Mouse (Mus musculus): ENCODE measurements around the gene Commd4.
"Not testable (repeated sequence)": the region's sequence is repeated elsewhere in the genome, so short reads cannot be mapped to it uniquely, and the experiment has no call there.

The Commd4 gene

GRCm38 (mm10) chr9:57158013-57158470 is at the start of gene Commd4:
Gene Commd4, minus strand, starts transcription at chr9:57158331.
- peak; percentile 92 for DNase-seq (ENCODE audit: low read depth, low spot score)
- Histone ChIP-seq H3K27me3 (ENCODE audit: control insufficient read depth, insufficient read depth, low read length, poor library complexity, severe bottlenecking) (no peaks in the 10 kb centered on the region), H3K36me3 (ENCODE audit: control insufficient read depth, insufficient read depth, low read length, poor library complexity, severe bottlenecking) (peaks cover 3% of the 10 kb centered on the region; the same call in 1 of the 2 replicates)

- no peak for DNase-seq (ENCODE audit: low read depth, low spot score)
- H3K27me3 ChIP-seq (ENCODE audit: control insufficient read depth, insufficient read depth, low read length, poor library complexity, severe bottlenecking), result no peaks in the 10 kb centered on the region
These were observed 48.8 kb upstream of the Commd4 start for GRCm38 (mm10) chr9:57206896-57207295.

GRCm38 (mm10) chr9:57203571-57203970 is 45.4 kb upstream of the Commd4 start:
- DNase-seq (ENCODE audit: low read depth, low spot score); H3K36me3 ChIP-seq (ENCODE audit: control insufficient read depth, insufficient read depth, low read length, poor library complexity, severe bottlenecking); H3K27me3 ChIP-seq (ENCODE audit: control insufficient read depth, insufficient read depth, low read length, poor library complexity, severe bottlenecking): not testable (repeated sequence)

More at GRCm38 (mm10) chr9:57206896-57207295, 48.8 kb upstream of the Commd4 start:
- H3K36me3 ChIP-seq (ENCODE audit: control insufficient read depth, insufficient read depth, low read length, poor library complexity, severe bottlenecking), result no peaks in the 10 kb centered on the region

GRCm38 (mm10) chr9:57202981-57203380 is 44.9 kb upstream of the Commd4 start:
- no peaks in the 10 kb centered on the region for H3K27me3 ChIP-seq (ENCODE audit: control insufficient read depth, insufficient read depth, low read length, poor library complexity, severe bottlenecking)
- H3K36me3 ChIP-seq (ENCODE audit: control insufficient read depth, insufficient read depth, low read length, poor library complexity, severe bottlenecking), result no peaks in the 10 kb centered on the region
- DNase-seq (ENCODE audit: low read depth, low spot score), result no peak

GRCm38 (mm10) chr9:57197414-57197813 is 39.3 kb upstream of the Commd4 start:
- Histone ChIP-seq H3K36me3 (ENCODE audit: control insufficient read depth, insufficient read depth, low read length, poor library complexity, severe bottlenecking) (no peaks in the 10 kb centered on the region), H3K27me3 (ENCODE audit: control insufficient read depth, insufficient read depth, low read length, poor library complexity, severe bottlenecking) (no peaks in the 10 kb centered on the region)
- no peak for DNase-seq (ENCODE audit: low read depth, low spot score)

GRCm38 (mm10) chr9:57196708-57197107 is 38.6 kb upstream of the Commd4 start:
- no peaks in the 10 kb centered on the region for H3K36me3 ChIP-seq (ENCODE audit: control insufficient read depth, insufficient read depth, low read length, poor library complexity, severe bottlenecking)
- no peak for DNase-seq (ENCODE audit: low read depth, low spot score)
- no peaks in the 10 kb centered on the region for H3K27me3 ChIP-seq (ENCODE audit: control insufficient read depth, insufficient read depth, low read length, poor library complexity, severe bottlenecking)

- no peak for DNase-seq (ENCODE audit: low read depth, low spot score)
- Histone ChIP-seq H3K27me3 (ENCODE audit: control insufficient read depth, insufficient read depth, low read length, poor library complexity, severe bottlenecking) (no peaks in the 10 kb centered on the region), H3K36me3 (ENCODE audit: control insufficient read depth, insufficient read depth, low read length, poor library complexity, severe bottlenecking) (no peaks in the 10 kb centered on the region)
These were observed 10.3 kb upstream of the Commd4 start for GRCm38 (mm10) chr9:57168411-57168810.

- DNase-seq (ENCODE audit: low read depth, low spot score), result no peak
- no peaks in the 10 kb centered on the region for H3K27me3 ChIP-seq (ENCODE audit: control insufficient read depth, insufficient read depth, low read length, poor library complexity, severe bottlenecking)
- H3K36me3 ChIP-seq (ENCODE audit: control insufficient read depth, insufficient read depth, low read length, poor library complexity, severe bottlenecking), result no peaks in the 10 kb centered on the region
These were observed 8.0 kb upstream of the Commd4 start for GRCm38 (mm10) chr9:57166173-57166572.

GRCm38 (mm10) chr9:57163137-57163536 is 5.0 kb upstream of the Commd4 start:
- no peaks in the 10 kb centered on the region for H3K36me3 ChIP-seq (ENCODE audit: control insufficient read depth, insufficient read depth, low read length, poor library complexity, severe bottlenecking)
- H3K27me3 ChIP-seq (ENCODE audit: control insufficient read depth, insufficient read depth, low read length, poor library complexity, severe bottlenecking), result no peaks in the 10 kb centered on the region
- DNase-seq (ENCODE audit: low read depth, low spot score), result no peak

GRCm38 (mm10) chr9:57162496-57162895 is 4.4 kb upstream of the Commd4 start:
- peak; percentile 18 for DNase-seq (ENCODE audit: low read depth, low spot score)
- H3K36me3 ChIP-seq (ENCODE audit: control insufficient read depth, insufficient read depth, low read length, poor library complexity, severe bottlenecking), result no peaks in the 10 kb centered on the region
- no peaks in the 10 kb centered on the region for H3K27me3 ChIP-seq (ENCODE audit: control insufficient read depth, insufficient read depth, low read length, poor library complexity, severe bottlenecking)

- Histone ChIP-seq H3K27me3 (ENCODE audit: control insufficient read depth, insufficient read depth, low read length, poor library complexity, severe bottlenecking) (no peaks in the 10 kb centered on the region), H3K36me3 (ENCODE audit: control insufficient read depth, insufficient read depth, low read length, poor library complexity, severe bottlenecking) (peaks cover 3% of the 10 kb centered on the region; the same call in 1 of the 2 replicates)
- no peak for DNase-seq (ENCODE audit: low read depth, low spot score)
These were observed 375 bp upstream of the Commd4 start for GRCm38 (mm10) chr9:57158506-57158905.

- Histone ChIP-seq H3K36me3 (ENCODE audit: control insufficient read depth, insufficient read depth, low read length, poor library complexity, severe bottlenecking) (peaks cover 3% of the 10 kb centered on the region; the same call in 1 of the 2 replicates), H3K27me3 (ENCODE audit: control insufficient read depth, insufficient read depth, low read length, poor library complexity, severe bottlenecking) (no peaks in the 10 kb centered on the region)
- no peak for DNase-seq (ENCODE audit: low read depth, low spot score)
These were observed 632 bp downstream of the Commd4 start for GRCm38 (mm10) chr9:57157499-57157898.

GRCm38 (mm10) chr9:57156823-57157222 is 1.3 kb downstream of the Commd4 start:
- Histone ChIP-seq H3K27me3 (ENCODE audit: control insufficient read depth, insufficient read depth, low read length, poor library complexity, severe bottlenecking) (no peaks in the 10 kb centered on the region), H3K36me3 (ENCODE audit: control insufficient read depth, insufficient read depth, low read length, poor library complexity, severe bottlenecking) (peaks cover 3% of the 10 kb centered on the region; the same call in 1 of the 2 replicates)
- no peak for DNase-seq (ENCODE audit: low read depth, low spot score)

GRCm38 (mm10) chr9:57156383-57156782 is 1.7 kb downstream of the Commd4 start:
- H3K36me3 ChIP-seq (ENCODE audit: control insufficient read depth, insufficient read depth, low read length, poor library complexity, severe bottlenecking), result peaks cover 3% of the 10 kb centered on the region; the same call in 1 of the 2 replicates
- H3K27me3 ChIP-seq (ENCODE audit: control insufficient read depth, insufficient read depth, low read length, poor library complexity, severe bottlenecking), result no peaks in the 10 kb centered on the region
- DNase-seq (ENCODE audit: low read depth, low spot score), result no peak

GRCm38 (mm10) chr9:57152331-57152730 is 5.8 kb downstream of the Commd4 start:
- DNase-seq (ENCODE audit: low read depth, low spot score), result no peak
- Histone ChIP-seq H3K27me3 (ENCODE audit: control insufficient read depth, insufficient read depth, low read length, poor library complexity, severe bottlenecking) (no peaks in the 10 kb centered on the region), H3K36me3 (ENCODE audit: control insufficient read depth, insufficient read depth, low read length, poor library complexity, severe bottlenecking) (peaks cover 3% of the 10 kb centered on the region; the same call in 1 of the 2 replicates)

GRCm38 (mm10) chr9:57150192-57150591 is 7.9 kb downstream of the Commd4 start:
- peaks cover 3% of the 10 kb centered on the region; the same call in 1 of the 2 replicates for H3K36me3 ChIP-seq (ENCODE audit: control insufficient read depth, insufficient read depth, low read length, poor library complexity, severe bottlenecking)
- DNase-seq (ENCODE audit: low read depth, low spot score), result no peak
- no peaks in the 10 kb centered on the region for H3K27me3 ChIP-seq (ENCODE audit: control insufficient read depth, insufficient read depth, low read length, poor library complexity, severe bottlenecking)

All from splenic B cell, adult 2 months (primary cell).